Mouse (Mus musculus) erythroid progenitor cell, adult 5-6 weeks (primary cell): ENCODE data around the gene Olfr1465. TPM values are rescaled to one million over a fixed set of nuclear protein-coding genes. Genes with fewer than 3 reads are reported as not detected.

Experiments
- ATAC-seq: replicated peaks from 2 replicates; pipeline ENCODE4 v1.8.0; 2016; ENCODE audit warnings: moderate number of reproducible peaks, mild to moderate bottlenecking, moderate TSS enrichment, inconsistent platforms; ENCODE audit not compliant: poor library complexity, low FRiP score, severe bottlenecking
- total RNA-seq, 2 experiments: library from RNA; stranded (forward) in 1 of 2; stranded (reverse) in 1 of 2; fragments of 150-400 nt in 1 of 2; fragments of 186-747, 209-891 nt in 1 of 2; gene quantifications; 2 replicates each; pipeline versions ENCODE4 v1.2.3 to v1.2.4; 2015 to 2017; ENCODE audit warnings: low replicate concordance in 2 of 2

Olfr1465 gene
- not detected in 2 replicates for total RNA-seq (2015; ENCODE audit: low replicate concordance)
- total RNA-seq (2017; ENCODE audit: low replicate concordance) = not detected in 2 replicates

- ATAC-seq = no peak
Observed at GRCm38 (mm10) chr19:13315441-13315840, at the start of gene Olfr1465. TSS of gene Olfr1465 (minus strand) at chr19:13315541.

- ATAC-seq = no peak
Observed at GRCm38 (mm10) chr19:13361936-13362335, 46.6 kb upstream of the Olfr1465 start, which contains the start of gene Olfr1467. TSS of gene Olfr1467 (plus strand) at chr19:13362236.

- ATAC-seq = no peak
Observed at GRCm38 (mm10) chr19:13338562-13338961, 23.2 kb upstream of the Olfr1465 start, which contains the start of gene Olfr1466. TSS of gene Olfr1466 (plus strand) at chr19:13338862.

Other genes starting within 250 kb of the Olfr1465 start
- not detected in 2 replicates for gene Olfr1457, start 217.7 kb downstream of the Olfr1465 start, total RNA-seq (2015; ENCODE audit: low replicate concordance)
- not detected in 2 replicates for gene Olfr1457, start 217.7 kb downstream of the Olfr1465 start, total RNA-seq (2017; ENCODE audit: low replicate concordance)
- gene Olfr1458, start 208.8 kb downstream of the Olfr1465 start, total RNA-seq (2015; ENCODE audit: low replicate concordance) = not detected in 2 replicates
- gene Olfr1458, start 208.8 kb downstream of the Olfr1465 start, total RNA-seq (2017; ENCODE audit: low replicate concordance) = not detected in 2 replicates
- not detected in 2 replicates for gene Olfr1459, start 166.0 kb downstream of the Olfr1465 start, total RNA-seq (2015; ENCODE audit: low replicate concordance)
- not detected in 2 replicates for gene Olfr1459, start 166.0 kb downstream of the Olfr1465 start, total RNA-seq (2017; ENCODE audit: low replicate concordance)
- gene Olfr1461, start 152.5 kb downstream of the Olfr1465 start, total RNA-seq (2015; ENCODE audit: low replicate concordance) = not detected in 2 replicates
- not detected in 2 replicates for gene Olfr1461, start 152.5 kb downstream of the Olfr1465 start, total RNA-seq (2017; ENCODE audit: low replicate concordance)
- gene Olfr1462, start 129.8 kb downstream of the Olfr1465 start, total RNA-seq (2015; ENCODE audit: low replicate concordance) = not detected in 2 replicates
- not detected in 2 replicates for gene Olfr1462, start 129.8 kb downstream of the Olfr1465 start, total RNA-seq (2017; ENCODE audit: low replicate concordance)
- gene Olfr1463, start 84.2 kb downstream of the Olfr1465 start, total RNA-seq (2015; ENCODE audit: low replicate concordance) = not detected in 2 replicates
- gene Olfr1463, start 84.2 kb downstream of the Olfr1465 start, total RNA-seq (2017; ENCODE audit: low replicate concordance) = not detected in 2 replicates
- not detected in 2 replicates for gene Olfr1466, start 23.3 kb upstream of the Olfr1465 start, total RNA-seq (2015; ENCODE audit: low replicate concordance)
- gene Olfr1466, start 23.3 kb upstream of the Olfr1465 start, total RNA-seq (2017; ENCODE audit: low replicate concordance) = not detected in 2 replicates
- not detected in 2 replicates for gene Olfr1467, start 46.7 kb upstream of the Olfr1465 start, total RNA-seq (2015; ENCODE audit: low replicate concordance)
- gene Olfr1467, start 46.7 kb upstream of the Olfr1465 start, total RNA-seq (2017; ENCODE audit: low replicate concordance) = not detected in 2 replicates
- not detected in 2 replicates for gene Olfr1469, start 92.3 kb upstream of the Olfr1465 start, total RNA-seq (2015; ENCODE audit: low replicate concordance)
- gene Olfr1469, start 92.3 kb upstream of the Olfr1465 start, total RNA-seq (2017; ENCODE audit: low replicate concordance) = not detected in 2 replicates
- gene Olfr1471, start 127.9 kb upstream of the Olfr1465 start, total RNA-seq (2015; ENCODE audit: low replicate concordance) = not detected in 2 replicates
- not detected in 2 replicates for gene Olfr1471, start 127.9 kb upstream of the Olfr1465 start, total RNA-seq (2017; ENCODE audit: low replicate concordance)
- not detected in 2 replicates for gene Olfr1472, start 140.5 kb upstream of the Olfr1465 start, total RNA-seq (2015; ENCODE audit: low replicate concordance)
- gene Olfr1472, start 140.5 kb upstream of the Olfr1465 start, total RNA-seq (2017; ENCODE audit: low replicate concordance) = not detected in 2 replicates
- not detected in 2 replicates for gene Olfr1474, start 154.0 kb upstream of the Olfr1465 start, total RNA-seq (2015; ENCODE audit: low replicate concordance)
- not detected in 2 replicates for gene Olfr1474, start 154.0 kb upstream of the Olfr1465 start, total RNA-seq (2017; ENCODE audit: low replicate concordance)
- not detected in 2 replicates for gene Olfr1475, start 164.7 kb upstream of the Olfr1465 start, total RNA-seq (2015; ENCODE audit: low replicate concordance)
- gene Olfr1475, start 164.7 kb upstream of the Olfr1465 start, total RNA-seq (2017; ENCODE audit: low replicate concordance) = not detected in 2 replicates
- gene Olfr1477, start 185.0 kb upstream of the Olfr1465 start, total RNA-seq (2015; ENCODE audit: low replicate concordance) = not detected in 2 replicates
- gene Olfr1477, start 185.0 kb upstream of the Olfr1465 start, total RNA-seq (2017; ENCODE audit: low replicate concordance) = not detected in 2 replicates
- not detected in 2 replicates for gene Olfr1480, start 212.4 kb upstream of the Olfr1465 start, total RNA-seq (2015; ENCODE audit: low replicate concordance)
- not detected in 2 replicates for gene Olfr1480, start 212.4 kb upstream of the Olfr1465 start, total RNA-seq (2017; ENCODE audit: low replicate concordance)